Mouse (Mus musculus) heart, embryonic 16.5 days (tissue): ENCODE data around the gene Map2k4. TPM values are rescaled to one million over a fixed set of nuclear protein-coding genes. Genes with fewer than 3 reads are reported as not detected.

Experiments used
- ATAC-seq: fragments of 200-750 bp; cut with Nextera tagmentation; replicated peaks from 2 replicates; pipeline ENCODE4 v1.8.0; 2017; ENCODE audit warnings: moderate number of reproducible peaks; ENCODE audit not compliant: insufficient read depth, low FRiP score; ENCODE audit errors: extremely low read depth
- H3K27ac ChIP-seq: fragments of 300-500 bp; sonication (generic); 2 replicates; pipeline ENCODE4 v1.5.1; 2014; ENCODE audit warnings: mild to moderate bottlenecking, low read length, control low read depth, moderate library complexity
- H3K27me3 ChIP-seq: fragments of 300-500 bp; sonication (generic); 2 replicates; pipeline ENCODE4 v1.6.1; 2014; ENCODE audit warnings: low read length, mixed read lengths; ENCODE audit not compliant: control insufficient read depth, insufficient read depth
- H3K36me3 ChIP-seq: fragments of 300-500 bp; sonication (generic); 2 replicates; pipeline ENCODE4 v1.6.1; 2014; ENCODE audit not compliant: control insufficient read depth, insufficient read depth
- H3K4me1 ChIP-seq: fragments of 300-500 bp; sonication (generic); 2 replicates; pipeline ENCODE4 v1.6.1; 2014; ENCODE audit warnings: low read length, mixed read lengths; ENCODE audit not compliant: control insufficient read depth, insufficient read depth
- H3K4me2 ChIP-seq: fragments of 300-500 bp; sonication (generic); 2 replicates; pipeline ENCODE4 v1.6.1; 2014; ENCODE audit warnings: low read depth, mild to moderate bottlenecking, control low read depth, low read length
- H3K4me3 ChIP-seq: fragments of 300-500 bp; sonication (generic); 2 replicates; pipeline ENCODE4 v1.5.1; 2014; ENCODE audit warnings: mild to moderate bottlenecking, control low read depth, low read length
- H3K9ac ChIP-seq: fragments of 300-500 bp; sonication (generic); 2 replicates; pipeline ENCODE4 v1.6.1; 2014; ENCODE audit warnings: low read length, control low read depth
- H3K9me3 ChIP-seq: fragments of 300-500 bp; sonication (generic); replicated peaks from 2 replicates; pipeline ENCODE4 v1.6.1; 2016; ENCODE audit warnings: low read length; ENCODE audit not compliant: control insufficient read depth
- WGBS: fragments of 180-500 bp; shearing (Covaris S2); extraction: QIAGEN DNeasy Blood & Tissue Kit; methylation state at CpG from one replicate; pipeline ENCODE4 v1.1.7; 2014; 5-methylcytosine and 5-hydroxymethylcytosine counted together
- polyA plus RNA-seq: library from polyadenylated mRNA; unstranded; fragments of >200 nt; fragmentation: Nextera tagmentation; extraction: Ambion mirVana; gene quantifications from 2 replicates; pipeline ENCODE4 v1.2.1, GENCODE M21; 2015

Gene Map2k4
- polyA plus RNA-seq, 1 experiment from 2014 or later: 60.4 TPM

DNA sequence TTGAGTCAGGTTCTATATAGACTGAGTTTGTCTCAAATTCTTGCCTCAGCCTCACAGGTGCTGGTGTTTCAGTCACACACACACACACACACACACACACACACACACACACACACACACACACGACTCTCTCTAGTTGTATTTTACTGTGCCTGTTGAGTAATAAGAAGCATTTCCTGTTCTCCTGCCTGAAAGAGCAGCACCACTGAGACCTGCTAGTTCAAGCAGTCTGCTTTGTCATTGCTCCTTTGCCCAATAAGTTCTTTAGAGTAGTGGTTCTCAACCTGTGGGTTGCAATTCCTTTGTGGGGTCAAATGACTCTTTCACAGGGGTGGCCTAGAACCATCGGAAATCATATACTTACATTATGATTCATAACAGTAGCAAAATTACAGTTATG, 47.7 kb downstream of the Map2k4 start:
- Histone ChIP-seq H3K27ac (no peak overlapping the region), H3K27me3 (no peaks in the 10 kb centered on the region), H3K9me3 (no peaks in the 10 kb centered on the region), H3K9ac (no peak overlapping the region), H3K36me3 (no peaks in the 10 kb centered on the region), H3K4me1 (peaks cover 4% of the 10 kb centered on the region; the same call in 1 of the 2 replicates), H3K4me3 (no peak overlapping the region), H3K4me2 (no peak overlapping the region)
- no peak for ATAC-seq
- 66% methylated on average over 2 of the region's 2 CpGs for WGBS

DNA sequence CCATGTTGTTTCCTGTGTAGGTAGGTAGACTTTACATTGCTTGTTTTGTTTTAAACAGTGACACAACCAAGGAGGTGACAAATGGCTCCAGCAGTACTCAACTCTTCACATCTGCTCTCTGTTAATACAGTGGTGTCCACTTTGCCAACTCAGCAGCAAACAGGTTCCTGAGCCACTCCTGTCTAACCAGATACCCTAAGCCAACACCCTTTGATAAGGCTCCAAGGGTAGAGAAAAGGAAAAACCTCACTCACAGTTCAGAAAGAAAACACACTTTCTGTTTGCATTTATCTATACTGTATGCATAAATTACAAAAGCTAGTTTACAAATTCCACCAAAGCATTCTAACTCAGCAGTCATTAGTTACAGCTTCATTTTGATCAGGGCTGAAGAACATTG, 48.2 kb downstream of the Map2k4 start:
- no peak overlapping the region for H3K27ac ChIP-seq
- no peak for ATAC-seq
- H3K4me1 ChIP-seq: peaks cover 6% of the 10 kb centered on the region
- no peaks in the 10 kb centered on the region for H3K9me3 ChIP-seq
- H3K27me3 ChIP-seq: no peaks in the 10 kb centered on the region
- no peak overlapping the region for H3K9ac ChIP-seq
- no peaks in the 10 kb centered on the region for H3K36me3 ChIP-seq
- no peak overlapping the region for H3K4me2 ChIP-seq
- no peak overlapping the region for H3K4me3 ChIP-seq

DNA sequence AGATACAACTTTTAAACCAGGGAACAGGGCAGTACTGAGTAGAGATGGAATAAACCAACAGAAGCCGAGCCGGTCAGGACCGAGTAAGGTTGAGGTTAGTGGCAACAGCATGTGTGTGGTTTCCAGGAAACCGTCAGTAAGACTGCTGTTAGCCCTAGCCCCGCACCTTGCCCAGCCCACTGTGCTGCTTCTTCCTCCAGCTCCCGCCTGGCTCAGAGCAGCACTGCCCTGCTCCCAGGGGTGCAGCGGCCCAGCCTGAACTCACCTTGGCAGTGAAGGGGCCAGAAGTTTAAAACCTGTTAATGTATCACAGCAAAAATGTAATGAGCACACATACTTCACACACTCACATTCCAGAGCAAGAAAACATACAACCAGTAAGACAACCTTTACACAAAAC, 53.4 kb downstream of the Map2k4 start:
- ATAC-seq: no peak
- Histone ChIP-seq H3K4me2 (no peak overlapping the region), H3K27me3 (no peaks in the 10 kb centered on the region), H3K27ac (no peak overlapping the region), H3K9me3 (no peaks in the 10 kb centered on the region), H3K36me3 (0 out of 2 replicates have a peak, but pooled peaks cover 3% of the 10 kb centered on the region), H3K9ac (no peak overlapping the region), H3K4me3 (no peak overlapping the region), H3K4me1 (peaks cover 22% of the 10 kb centered on the region)
- WGBS: 64% methylated on average over 7 of the region's 7 CpGs

DNA sequence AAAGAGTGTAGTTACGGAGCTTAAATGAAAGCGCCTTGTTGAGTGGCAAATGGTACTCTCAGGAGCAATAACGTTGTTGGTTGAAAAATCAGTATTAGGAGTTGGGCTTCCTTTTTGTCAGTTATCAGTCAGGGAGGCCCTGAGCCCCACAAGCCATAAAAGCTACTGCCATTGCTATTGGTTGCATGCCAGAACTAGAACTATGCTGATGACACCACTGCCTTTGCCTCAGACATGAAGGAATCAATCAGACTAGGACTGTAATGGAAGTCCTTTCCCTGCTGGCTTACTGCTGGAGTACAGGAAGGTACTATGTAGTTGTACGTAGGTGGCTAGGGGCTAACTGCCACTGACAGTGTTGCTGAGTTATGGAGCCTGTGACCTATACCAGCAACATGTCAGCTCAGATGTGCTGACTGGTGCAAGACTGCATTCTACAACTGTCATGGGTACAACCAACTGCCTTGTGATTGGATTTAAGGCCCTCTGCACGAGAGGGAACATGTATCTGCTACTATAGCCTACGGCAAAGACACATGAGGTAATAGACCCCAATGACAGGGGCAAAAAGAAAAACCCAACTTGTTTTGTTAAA, 58.4 kb downstream of the Map2k4 start:
- Histone ChIP-seq H3K4me3 (no peak overlapping the region), H3K9ac (no peak overlapping the region), H3K27me3 (no peaks in the 10 kb centered on the region), H3K4me1 (peaks cover 20% of the 10 kb centered on the region), H3K4me2 (no peak overlapping the region), H3K36me3 (peaks cover 10% of the 10 kb centered on the region), H3K27ac (no peak overlapping the region), H3K9me3 (no peaks in the 10 kb centered on the region)
- 84% methylated on average over 6 of the region's 6 CpGs for WGBS
- ATAC-seq: no peak

DNA sequence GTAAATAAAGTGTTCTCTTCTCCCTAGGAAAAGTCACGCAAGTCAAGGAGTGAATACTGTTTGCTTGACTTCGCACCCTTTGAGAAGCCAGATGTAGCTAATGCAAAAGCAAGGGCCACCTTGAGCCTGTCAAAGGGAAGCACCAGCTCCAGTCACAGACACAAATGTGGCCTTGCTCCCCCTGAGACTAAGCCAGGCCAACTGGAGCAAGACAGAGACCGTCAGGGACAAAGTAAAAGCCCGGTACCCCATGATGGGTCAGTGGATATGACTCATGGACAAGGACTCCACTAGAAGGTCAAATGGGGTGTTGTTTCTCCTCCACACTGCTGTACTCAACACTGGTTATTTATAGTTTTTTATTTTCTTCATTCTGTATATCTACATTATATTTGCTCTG, 59.2 kb downstream of the Map2k4 start:
- peaks cover 13% of the 10 kb centered on the region; the same call in 1 of the 2 replicates for H3K4me1 ChIP-seq
- no peak overlapping the region for H3K4me2 ChIP-seq
- H3K9me3 ChIP-seq: no peaks in the 10 kb centered on the region
- 87% methylated on average over 4 of the region's 4 CpGs for WGBS
- peaks cover 10% of the 10 kb centered on the region for H3K36me3 ChIP-seq
- no peak overlapping the region for H3K27ac ChIP-seq
- H3K9ac ChIP-seq: no peak overlapping the region
- H3K27me3 ChIP-seq: no peaks in the 10 kb centered on the region
- no peak overlapping the region for H3K4me3 ChIP-seq
- ATAC-seq: no peak

DNA sequence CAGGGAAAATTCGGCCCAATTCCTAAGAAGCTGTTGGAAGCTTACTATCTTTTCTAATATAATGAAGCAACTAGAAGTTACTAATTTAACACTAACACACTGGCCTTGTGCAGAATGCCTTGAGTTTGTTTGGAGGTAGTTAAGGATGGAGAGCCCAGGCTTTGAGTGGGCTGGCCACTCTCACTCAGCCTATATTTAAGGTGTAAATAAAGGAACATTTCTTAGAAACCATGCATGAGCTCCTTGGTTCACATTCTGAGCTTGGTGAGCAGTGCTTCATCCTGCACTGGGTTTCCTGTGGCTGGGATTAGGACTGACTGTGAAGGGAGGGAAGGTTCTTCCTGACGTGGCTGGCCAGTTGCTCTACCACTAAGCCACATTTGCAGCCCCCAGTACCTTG, 64.4 kb downstream of the Map2k4 start:
- no peak overlapping the region for H3K4me3 ChIP-seq
- ATAC-seq: no peak
- no peaks in the 10 kb centered on the region for H3K9me3 ChIP-seq
- H3K27ac ChIP-seq: no peak overlapping the region
- WGBS: 79% methylated on average over 2 of the region's 2 CpGs
- no peak overlapping the region for H3K4me2 ChIP-seq
- no peaks in the 10 kb centered on the region for H3K27me3 ChIP-seq
- no peak overlapping the region for H3K9ac ChIP-seq
- no peaks in the 10 kb centered on the region for H3K4me1 ChIP-seq
- peaks cover 7% of the 10 kb centered on the region for H3K36me3 ChIP-seq

DNA sequence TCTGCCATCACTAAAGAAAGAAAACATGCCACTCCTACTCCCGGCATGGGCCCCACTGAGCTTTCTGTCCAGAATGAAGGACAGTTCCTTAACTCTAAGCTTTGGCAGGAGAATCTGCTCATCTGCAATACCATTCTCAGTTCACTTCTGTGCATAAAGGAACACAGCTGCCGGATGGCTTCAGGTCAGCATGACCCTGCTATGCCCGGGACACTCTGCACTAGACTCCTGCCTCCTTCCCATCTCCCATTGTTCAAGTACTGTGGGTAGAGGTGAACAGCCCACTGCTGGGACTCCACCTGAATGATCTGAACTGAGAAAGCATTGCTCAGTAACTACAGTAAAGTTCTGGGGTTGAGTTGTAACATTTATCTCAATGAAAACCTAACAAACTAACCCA, 66.5 kb downstream of the Map2k4 start:
- peaks cover 9% of the 10 kb centered on the region for H3K36me3 ChIP-seq
- H3K9me3 ChIP-seq: no peaks in the 10 kb centered on the region
- WGBS: 81% methylated on average over 3 of the region's 3 CpGs
- no peaks in the 10 kb centered on the region for H3K27me3 ChIP-seq
- no peaks in the 10 kb centered on the region for H3K4me1 ChIP-seq
- H3K4me3 ChIP-seq: no peak overlapping the region
- ATAC-seq: no peak
- no peak overlapping the region for H3K27ac ChIP-seq
- H3K4me2 ChIP-seq: no peak overlapping the region
- no peak overlapping the region for H3K9ac ChIP-seq

DNA sequence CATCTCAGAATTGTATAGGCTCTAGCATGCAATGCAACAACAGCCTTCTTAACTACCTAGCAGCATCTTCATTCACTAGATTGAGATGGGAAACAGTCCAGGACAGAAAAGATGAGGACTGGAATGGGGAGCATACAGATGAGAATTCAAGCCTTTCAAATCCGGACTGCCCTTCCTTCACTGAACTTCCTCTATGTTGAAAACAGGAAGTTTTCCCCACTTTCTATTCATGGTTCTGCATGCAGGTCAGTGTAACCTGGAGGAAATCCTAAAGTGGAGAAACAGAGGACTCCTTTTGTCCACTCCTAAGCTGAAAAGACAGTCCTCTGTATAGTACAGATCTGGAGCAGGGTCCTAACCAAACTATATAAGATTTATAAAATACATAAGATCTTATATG, 68.1 kb downstream of the Map2k4 start:
- Histone ChIP-seq H3K36me3 (peaks cover 11% of the 10 kb centered on the region), H3K4me2 (no peak overlapping the region), H3K4me3 (no peak overlapping the region), H3K9ac (no peak overlapping the region), H3K9me3 (no peaks in the 10 kb centered on the region), H3K27me3 (no peaks in the 10 kb centered on the region), H3K27ac (no peak overlapping the region), H3K4me1 (no peaks in the 10 kb centered on the region)
- ATAC-seq: no peak
- WGBS: 61% methylated on average over 1 of the region's 1 CpGs

DNA sequence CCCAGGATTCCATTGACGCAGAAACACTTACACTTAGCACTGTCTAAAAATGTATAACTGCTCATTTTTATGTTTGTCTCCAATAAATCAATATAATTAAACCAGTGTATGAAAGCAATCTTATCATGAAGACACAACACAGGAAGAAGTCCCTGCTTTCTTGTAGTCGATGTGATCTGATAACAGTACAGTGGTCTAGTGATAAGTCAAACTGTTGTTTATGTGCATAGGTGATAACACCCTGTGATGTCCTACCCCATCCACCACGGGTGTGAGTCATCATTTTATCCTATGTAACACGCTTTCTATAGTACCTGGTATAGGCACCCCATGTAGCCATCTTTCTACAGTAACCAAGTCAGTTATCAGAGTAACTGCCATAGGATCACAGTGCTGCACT, 74.3 kb downstream of the Map2k4 start:
- peaks cover 13% of the 10 kb centered on the region for H3K36me3 ChIP-seq

More for the DNA sequence above, 74.3 kb downstream of the Map2k4 start:
- Histone ChIP-seq H3K9ac (no peak overlapping the region), H3K4me2 (no peak overlapping the region), H3K4me3 (no peak overlapping the region), H3K27me3 (no peaks in the 10 kb centered on the region), H3K27ac (no peak overlapping the region), H3K4me1 (no peaks in the 10 kb centered on the region), H3K9me3 (no peaks in the 10 kb centered on the region)
- 75% methylated on average over 4 of the region's 4 CpGs for WGBS
- ATAC-seq: no peak
